ENCODE assay signal across 8 mouse cellular contexts in genomic region chr2:148478141-148478701, GRCm38 (mm10). TPM values are rescaled to one million over a fixed set of nuclear protein-coding genes. Genes with fewer than 3 reads are reported as not detected.
DNase-seq lines count a peak whose midpoint lies in the region; ATAC-seq lines count a peak whose summit lies in the region.

No protein-coding gene starts in this region.

- DNase-seq in layer of hippocampus, adult 9-11 months = peak; percentile 36
- no peak for DNase-seq in layer of hippocampus, adult 18-20 months (ENCODE audit: low spot score in 2 of 2)
- peak; percentile 74 for DNase-seq in embryo, embryonic 10 days (ENCODE audit: low spot score)
- DNase-seq in heart, adult 8-10 months (ENCODE audit: low spot score) = peak; percentile 89
- peak; percentile 50 to 57 for DNase-seq in kidney, adult 8-10 months
- no peak for DNase-seq in thymus, postnatal 0 days (ENCODE audit: low spot score)
- no peak for DNase-seq in spleen, postnatal 4 days (ENCODE audit: low spot score in 2 of 2)

- ATAC-seq in megakaryocyte-erythroid progenitor cell, adult 5-6 weeks (replicated peaks; ENCODE audit: low FRiP score, low TSS enrichment, poor library complexity, severe bottlenecking) = 0 out of 2 replicates have a peak, but pooled peaks have one; percentile 37

RNA-seq across cellular contexts. Expression of gene Cd93, which starts 34.9 kb away (rescaled TPM):
- total RNA-seq in layer of hippocampus, adult 18-20 months (2021) = 1 to 10 TPM; 3.0 to 3.5 TPM
- 10 to 100 TPM; 30.6 to 48.2 (median 40.0) TPM for total RNA-seq in heart, adult 8-10 months (2022)
- total RNA-seq in megakaryocyte-erythroid progenitor cell, adult 5-6 weeks (2014; fragmentation: Nextera tagmentation) = 4.0 and 7.3 TPM in 2 replicates
- 3.9 and 13.0 TPM in 2 replicates for total RNA-seq in megakaryocyte-erythroid progenitor cell, adult 5-6 weeks (2017)
- 4.0 and 4.1 TPM in 2 replicates for polyA plus RNA-seq in thymus, postnatal 0 days (2015; fragmentation: Nextera tagmentation; extraction: Ambion mirVana)

Comparison
In these comparisons a context has a peak if more than half of its experiments do, and no peak if none do; other contexts are left out.
1. DNase-seq: peak in layer of hippocampus, adult 9-11 months (single experiment), embryo, embryonic 10 days (single experiment), heart, adult 8-10 months (single experiment) and kidney, adult 8-10 months (2 of 2); none in layer of hippocampus, adult 18-20 months (0 of 2), thymus, postnatal 0 days (single experiment) and spleen, postnatal 4 days (0 of 2).